Mouse (Mus musculus) cerebellum, adult 2 months (tissue): Measurements from ENCODE around the gene Tns1. TPM values are rescaled to one million over a fixed set of nuclear protein-coding genes. Genes with fewer than 3 reads are reported as not detected.

ENCODE experiments used
- DNase-seq, 2 experiments: peaks; one replicate each; pipeline ENCODE4 v3.0.0; 2021
- H3K27ac ChIP-seq: fragments of 200-500 bp; 2 replicates; pipeline ENCODE4 v1.5.1; 2012; ENCODE audit warnings: low read length, control low read depth, inconsistent platforms; ENCODE audit not compliant: insufficient read depth
- H3K27me3 ChIP-seq: fragments of 200-500 bp; 2 replicates; pipeline ENCODE4 v1.6.1; 2012; ENCODE audit warnings: inconsistent platforms, mild to moderate bottlenecking, low read length, moderate library complexity; ENCODE audit not compliant: control insufficient read depth, insufficient read depth
- H3K4me1 ChIP-seq: fragments of 200-500 bp; 2 replicates; pipeline ENCODE4 v1.6.1; 2011; ENCODE audit warnings: low read length; ENCODE audit not compliant: control insufficient read depth, insufficient read depth
- H3K4me3 ChIP-seq: fragments of 200-500 bp; replicated peaks from 2 replicates; pipeline ENCODE3; 2011; ENCODE audit warnings: mild to moderate bottlenecking, low read depth, low read length, control low read depth; ENCODE audit not compliant: insufficient read depth
- CTCF ChIP-seq: fragments of 200-500 bp; IDR thresholded peaks from 2 replicates; pipeline ENCODE4 v1.5.1; 2011; ENCODE audit warnings: low read depth, mild to moderate bottlenecking, control low read depth, low read length, moderate library complexity, borderline replicate concordance; ENCODE audit not compliant: insufficient read depth
- POLR2A ChIP-seq: fragments of 200-500 bp; IDR thresholded peaks from 2 replicates; pipeline ENCODE4 v1.6.1; 2011; ENCODE audit warnings: low read length, control low read depth, borderline replicate concordance; ENCODE audit not compliant: insufficient read depth
- WGBS: fragments of 180-500 bp; shearing (Covaris S2); methylation state at CpG from one replicate; pipeline ENCODE4 v1.1.7; 2018; 5-methylcytosine and 5-hydroxymethylcytosine counted together
- polyA plus RNA-seq: library from polyadenylated mRNA; depleted of rRNA; stranded (reverse); fragments of >200 nt; gene quantifications from 2 replicates; pipeline ENCODE4 v1.2.3, GENCODE M21; 2012

Gene Tns1
- polyA plus RNA-seq, 1 experiment: 25.1 TPM

DNA sequence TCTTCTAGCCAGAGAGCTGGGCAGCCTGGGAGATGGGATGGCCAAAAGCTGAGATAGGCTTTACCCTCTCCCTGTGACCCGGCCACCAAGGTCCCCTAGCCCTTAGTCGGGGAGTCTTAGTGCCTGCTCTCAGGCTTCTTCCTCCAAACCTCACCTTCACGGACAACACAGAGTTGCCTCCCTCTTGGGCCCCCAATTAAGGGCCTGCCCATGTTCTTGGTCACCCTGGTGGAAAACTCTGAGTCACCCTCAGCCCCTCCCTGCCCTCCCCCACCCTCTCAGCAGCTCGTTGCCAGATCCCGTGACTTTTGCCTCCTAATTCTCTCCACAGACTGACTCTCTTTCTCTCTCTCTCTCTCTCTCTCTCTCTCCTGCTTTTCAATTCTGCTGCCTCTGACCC lies 39.5 kb downstream of the Tns1 start:
- 57% methylated on average over 5 of the region's 5 CpGs for WGBS
- TF ChIP-seq CTCF (no peak), POLR2A (no peak)
- Histone ChIP-seq H3K4me1 (no peaks in the 10 kb centered on the region), H3K4me3 (no peak overlapping the region), H3K27ac (no peak overlapping the region), H3K27me3 (no peaks in the 10 kb centered on the region)
- DNase-seq: no peak

DNA sequence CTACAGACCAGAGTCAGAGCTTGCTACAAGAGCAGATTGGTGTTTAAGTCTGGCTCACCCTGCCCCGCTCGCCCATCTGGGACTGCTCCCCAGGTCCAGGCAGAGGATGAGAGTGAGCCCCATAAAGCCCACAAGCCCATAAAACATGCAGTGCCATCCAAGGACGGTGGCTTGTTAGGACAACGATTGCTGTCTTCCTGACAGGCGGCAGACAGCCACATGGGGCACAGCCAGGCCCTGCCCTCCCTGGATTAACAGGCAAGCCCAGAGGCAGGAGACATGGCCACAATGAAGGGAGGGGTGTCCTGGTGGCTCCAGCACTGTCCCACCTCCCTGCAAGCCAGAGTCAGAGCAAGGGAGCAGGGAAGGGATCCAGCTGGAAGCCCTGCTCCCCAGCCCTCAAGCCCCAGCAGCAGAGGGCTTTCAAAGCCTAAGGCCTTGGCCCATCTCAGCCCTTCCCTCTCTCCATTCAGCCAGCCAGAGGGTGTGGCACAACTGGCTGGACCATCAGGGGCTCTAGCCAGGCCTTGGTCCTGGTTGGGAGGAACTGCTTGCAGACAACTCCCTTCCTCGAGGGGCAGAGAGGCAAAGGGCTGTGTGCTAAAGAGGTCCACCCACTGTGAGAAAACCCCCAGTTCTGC lies 40.1 kb downstream of the Tns1 start:
- peak in 1 of 2 experiments; percentile 12 for DNase-seq
- no peak for TF ChIP-seq CTCF
- no peak for TF ChIP-seq POLR2A
- no peaks in the 10 kb centered on the region for H3K4me1 ChIP-seq
- no peak overlapping the region for H3K27ac ChIP-seq
- 52% methylated on average over 6 of the region's 6 CpGs for WGBS
- no peak overlapping the region for H3K4me3 ChIP-seq
- no peaks in the 10 kb centered on the region for H3K27me3 ChIP-seq

- H3K4me1 ChIP-seq: no peaks in the 10 kb centered on the region
- 23% methylated on average over 6 of the region's 6 CpGs for WGBS
- DNase-seq: no peak
- TF ChIP-seq POLR2A (no peak), CTCF (peak; percentile 57)
- no peak overlapping the region for H3K4me3 ChIP-seq
- no peaks in the 10 kb centered on the region for H3K27me3 ChIP-seq
- H3K27ac ChIP-seq: no peak overlapping the region
These were observed 41.3 kb downstream of the Tns1 start for GRCm38 (mm10) chr1:74082841-74083463.

DNA sequence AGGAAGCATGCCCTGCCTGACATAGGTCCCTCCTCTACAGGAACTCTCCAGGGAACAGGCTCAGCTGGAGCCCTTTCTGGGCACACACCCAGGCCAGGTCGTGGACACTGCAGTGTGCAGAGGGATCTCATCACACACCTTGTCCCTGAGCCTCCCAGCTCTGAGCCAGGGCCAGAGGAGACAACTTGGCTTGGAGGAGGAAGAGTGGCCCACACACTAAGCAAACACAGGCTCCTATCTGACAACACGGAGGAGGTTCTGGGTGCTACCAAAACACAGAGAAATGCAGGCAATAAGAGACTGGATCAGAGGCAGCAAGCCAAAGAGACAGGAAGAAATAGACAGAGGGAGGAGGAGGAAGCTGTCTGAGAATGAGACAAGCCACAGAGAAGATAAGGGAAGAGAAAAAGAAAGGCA lies 42.7 kb downstream of the Tns1 start:
- no peak for TF ChIP-seq CTCF
- Histone ChIP-seq H3K4me1 (no peaks in the 10 kb centered on the region; the same call in 1 of the 2 replicates), H3K4me3 (no peak overlapping the region), H3K27ac (no peak overlapping the region), H3K27me3 (no peaks in the 10 kb centered on the region)
- 28% methylated on average over 2 of the region's 2 CpGs for WGBS
- no peak for DNase-seq

- 15% methylated on average over 2 of the region's 2 CpGs for WGBS
- DNase-seq: no peak
- no peak overlapping the region for H3K4me3 ChIP-seq
- H3K27ac ChIP-seq: no peak overlapping the region
- H3K4me1 ChIP-seq: peaks cover 6% of the 10 kb centered on the region
- H3K27me3 ChIP-seq: no peaks in the 10 kb centered on the region
- no peak for TF ChIP-seq POLR2A
- TF ChIP-seq CTCF: peak; percentile 39; the same call in 1 of the 2 replicates
These were observed 46.9 kb downstream of the Tns1 start for GRCm38 (mm10) chr1:74077353-74077752.

DNA sequence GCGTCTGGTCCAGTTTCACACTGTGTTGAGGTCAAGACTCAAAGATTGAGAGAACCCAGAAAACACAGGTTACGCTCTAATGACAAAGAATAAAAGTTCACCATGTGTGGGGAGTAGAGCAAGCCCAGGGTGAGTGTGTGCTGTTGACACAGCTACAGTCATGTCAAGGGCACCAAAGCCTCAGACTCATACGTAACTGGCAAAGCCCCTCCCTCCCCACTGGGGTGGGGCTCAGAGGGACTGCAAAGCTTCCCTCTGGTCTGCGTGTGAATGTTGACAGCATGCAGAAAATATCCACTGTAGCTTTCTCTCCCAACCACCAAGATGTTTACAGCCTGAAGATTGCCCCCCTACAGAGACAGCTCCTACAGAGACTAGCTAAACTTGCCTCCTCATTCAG lies 48.0 kb downstream of the Tns1 start:
- Histone ChIP-seq H3K27ac (no peak overlapping the region), H3K27me3 (no peaks in the 10 kb centered on the region), H3K4me1 (peaks cover 6% of the 10 kb centered on the region), H3K4me3 (no peak overlapping the region)
- no peak for DNase-seq
- TF ChIP-seq CTCF (no peak), POLR2A (no peak)
- 80% methylated on average over 4 of the region's 4 CpGs for WGBS

- WGBS: 65% methylated on average over 7 of the region's 7 CpGs
- Histone ChIP-seq H3K4me3 (no peak overlapping the region), H3K27ac (no peak overlapping the region), H3K4me1 (peaks cover 11% of the 10 kb centered on the region), H3K27me3 (no peaks in the 10 kb centered on the region)
- no peak for TF ChIP-seq CTCF
- no peak for TF ChIP-seq POLR2A
- DNase-seq: peak in 1 of 2 experiments; percentile 42
These were observed 49.4 kb downstream of the Tns1 start for GRCm38 (mm10) chr1:74074693-74075485.

GRCm38 (mm10) chr1:74073791-74074190 lies 50.5 kb downstream of the Tns1 start:
- Histone ChIP-seq H3K27me3 (no peaks in the 10 kb centered on the region), H3K4me1 (peaks cover 20% of the 10 kb centered on the region), H3K4me3 (no peak overlapping the region), H3K27ac (no peak overlapping the region)
- DNase-seq: no peak
- TF ChIP-seq POLR2A (no peak), CTCF (no peak)
- WGBS: 75% methylated on average over 6 of the region's 6 CpGs
